Mouse (Mus musculus) intestine, embryonic 14.5 days (tissue): ENCODE measurements at regions not wholly inside any gene's neighbourhood (a gene's known extent, or its start where the extent isn't known, plus 50 kb on each side); places are given as distances from the start of the nearest gene placed in this dataset.

Experiments
- ATAC-seq: fragments of 200-750 bp; cut with Nextera tagmentation; replicated peaks from 2 replicates; pipeline ENCODE4 v1.8.0; 2017; ENCODE audit warnings: low read depth, moderate number of reproducible peaks, moderate TSS enrichment, moderate library complexity; ENCODE audit not compliant: low FRiP score, low TSS enrichment
- DNase-seq: peaks from one replicate; pipeline ENCODE4 v3.0.0-alpha.2; 2018; ENCODE audit warnings: low spot score
- H3K27ac ChIP-seq: fragments of 300-500 bp; sonication (generic); 2 replicates; pipeline ENCODE4 v1.5.1; 2014; ENCODE audit warnings: low read depth, mild to moderate bottlenecking, control low read depth
- H3K27me3 ChIP-seq: fragments of 300-500 bp; sonication (generic); replicated peaks from 2 replicates; pipeline ENCODE4 v1.6.1; 2014; ENCODE audit warnings: low read length, control low read depth; ENCODE audit not compliant: control insufficient read depth, insufficient read depth
- H3K36me3 ChIP-seq: fragments of 300-500 bp; sonication (generic); 2 replicates; pipeline ENCODE4 v1.6.1; 2014; ENCODE audit warnings: low read length, control low read depth; ENCODE audit not compliant: control insufficient read depth, insufficient read depth
- H3K4me1 ChIP-seq: fragments of 300-500 bp; sonication (generic); replicated peaks from 2 replicates; pipeline ENCODE4 v1.6.1; 2014; ENCODE audit warnings: low read length, control low read depth, mixed read lengths; ENCODE audit not compliant: control insufficient read depth, insufficient read depth
- H3K4me2 ChIP-seq: fragments of 300-500 bp; sonication (generic); 2 replicates; pipeline ENCODE4 v1.6.1; 2014; ENCODE audit warnings: low read length
- H3K4me3 ChIP-seq: fragments of 300-500 bp; sonication (generic); 2 replicates; pipeline ENCODE4 v1.5.1; 2014; ENCODE audit warnings: low read depth, low read length, control low read depth, mixed read lengths
- H3K9ac ChIP-seq: fragments of 300-500 bp; sonication (generic); 2 replicates; pipeline ENCODE4 v1.6.1; 2014; ENCODE audit warnings: mild to moderate bottlenecking, low read length
- H3K9me3 ChIP-seq: fragments of 300-500 bp; sonication (generic); 2 replicates; pipeline ENCODE4 v1.6.1; 2016; ENCODE audit warnings: low read length, control low read depth; ENCODE audit not compliant: control insufficient read depth
- WGBS: fragments of 180-500 bp; shearing (Covaris S2); extraction: QIAGEN DNeasy Blood & Tissue Kit; methylation state at CpG from one replicate; pipeline ENCODE4 v1.1.7; 2014; 5-methylcytosine and 5-hydroxymethylcytosine counted together

GRCm38 (mm10) chr16:25533206-25533580 is 150.4 kb upstream of the Trp63 start:
- Histone ChIP-seq H3K27ac (no peak overlapping the region), H3K27me3 (no peaks in the 10 kb centered on the region), H3K9me3 (no peaks in the 10 kb centered on the region), H3K4me2 (no peak overlapping the region), H3K4me3 (no peak overlapping the region), H3K4me1 (no peaks in the 10 kb centered on the region), H3K36me3 (no peaks in the 10 kb centered on the region), H3K9ac (no peak overlapping the region)
- DNase-seq = no peak
- no peak for ATAC-seq
- WGBS = 80% methylated on average over 4 of the region's 4 CpGs

- no peaks in the 10 kb centered on the region for H3K27me3 ChIP-seq
- WGBS = 81% methylated on average over 6 of the region's 6 CpGs
- H3K27ac ChIP-seq = no peak overlapping the region
- no peaks in the 10 kb centered on the region for H3K9me3 ChIP-seq
- DNase-seq (no peak), ATAC-seq (no peak)
- H3K9ac ChIP-seq = no peak overlapping the region
- H3K4me3 ChIP-seq = no peak overlapping the region
- no peaks in the 10 kb centered on the region for H3K4me1 ChIP-seq
- no peaks in the 10 kb centered on the region for H3K36me3 ChIP-seq
- no peak overlapping the region for H3K4me2 ChIP-seq
Observed at GRCm38 (mm10) chr16:25536550-25536949, 147.0 kb upstream of the Trp63 start.

GRCm38 (mm10) chr16:25549542-25550110 is 133.9 kb upstream of the Trp63 start:
- Histone ChIP-seq H3K27ac (no peak overlapping the region), H3K4me3 (no peak overlapping the region), H3K27me3 (no peaks in the 10 kb centered on the region), H3K36me3 (no peaks in the 10 kb centered on the region), H3K9me3 (no peaks in the 10 kb centered on the region), H3K4me2 (no peak overlapping the region), H3K9ac (no peak overlapping the region), H3K4me1 (no peaks in the 10 kb centered on the region)
- ATAC-seq = no peak
- WGBS = 81% methylated on average over 8 of the region's 8 CpGs
- no peak for DNase-seq

GRCm38 (mm10) chr16:25557181-25557580 is 126.4 kb upstream of the Trp63 start:
- Histone ChIP-seq H3K4me2 (no peak overlapping the region), H3K27ac (no peak overlapping the region), H3K36me3 (no peaks in the 10 kb centered on the region), H3K9ac (no peak overlapping the region), H3K4me1 (no peaks in the 10 kb centered on the region), H3K9me3 (no peaks in the 10 kb centered on the region), H3K4me3 (no peak overlapping the region), H3K27me3 (no peaks in the 10 kb centered on the region)
- WGBS = 74% methylated on average over 3 of the region's 3 CpGs
- no peak for DNase-seq
- ATAC-seq = no peak

GRCm38 (mm10) chr16:25580216-25580615 is 103.3 kb upstream of the Trp63 start:
- Histone ChIP-seq H3K4me1 (no peaks in the 10 kb centered on the region), H3K9ac (no peak overlapping the region), H3K9me3 (no peaks in the 10 kb centered on the region), H3K27me3 (no peaks in the 10 kb centered on the region), H3K4me2 (no peak overlapping the region), H3K27ac (no peak overlapping the region), H3K36me3 (no peaks in the 10 kb centered on the region), H3K4me3 (no peak overlapping the region)
- 81% methylated on average over 6 of the region's 6 CpGs for WGBS
- no peak for ATAC-seq
- no peak for DNase-seq

- Histone ChIP-seq H3K27me3 (no peaks in the 10 kb centered on the region), H3K4me1 (no peaks in the 10 kb centered on the region), H3K36me3 (no peaks in the 10 kb centered on the region), H3K27ac (no peak overlapping the region), H3K9me3 (no peaks in the 10 kb centered on the region), H3K4me2 (peak overlapping the region; percentile 28; the same call in 1 of the 2 replicates), H3K9ac (no peak overlapping the region), H3K4me3 (no peak overlapping the region)
- DNase-seq (no peak), ATAC-seq (peak; percentile 81)
- 55% methylated on average over 14 of the region's 14 CpGs for WGBS
Observed at GRCm38 (mm10) chr16:25584337-25585069, 99.1 kb upstream of the Trp63 start.

GRCm38 (mm10) chr16:25585070-25585454 is 98.5 kb upstream of the Trp63 start:
- peak; percentile 56 for DNase-seq
- Histone ChIP-seq H3K27me3 (no peaks in the 10 kb centered on the region), H3K27ac (no peak overlapping the region), H3K9me3 (no peaks in the 10 kb centered on the region), H3K4me1 (no peaks in the 10 kb centered on the region), H3K4me2 (peak overlapping the region; percentile 28; the same call in 1 of the 2 replicates), H3K36me3 (no peaks in the 10 kb centered on the region), H3K9ac (no peak overlapping the region), H3K4me3 (no peak overlapping the region)
- WGBS = 49% methylated on average over 7 of the region's 7 CpGs
- ATAC-seq = peak; percentile 36; the same call in 1 of the 2 replicates

- no peaks in the 10 kb centered on the region for H3K27me3 ChIP-seq
- DNase-seq (no peak), ATAC-seq (no peak)
- no peak overlapping the region for H3K9ac ChIP-seq
- 89% methylated on average over 3 of the region's 3 CpGs for WGBS
- H3K36me3 ChIP-seq = no peaks in the 10 kb centered on the region
- H3K9me3 ChIP-seq = no peaks in the 10 kb centered on the region
- H3K27ac ChIP-seq = no peak overlapping the region
- H3K4me1 ChIP-seq = no peaks in the 10 kb centered on the region
- H3K4me3 ChIP-seq = no peak overlapping the region
- H3K4me2 ChIP-seq = no peak overlapping the region
Observed at GRCm38 (mm10) chr16:25585953-25586352, 97.6 kb upstream of the Trp63 start.

- Histone ChIP-seq H3K9ac (no peak overlapping the region), H3K27me3 (no peaks in the 10 kb centered on the region), H3K4me2 (no peak overlapping the region), H3K27ac (no peak overlapping the region), H3K4me3 (no peak overlapping the region), H3K4me1 (no peaks in the 10 kb centered on the region), H3K36me3 (no peaks in the 10 kb centered on the region), H3K9me3 (no peaks in the 10 kb centered on the region)
- WGBS = 83% methylated on average over 10 of the region's 10 CpGs
- ATAC-seq (no peak), DNase-seq (no peak)
Observed at GRCm38 (mm10) chr16:25587879-25588347, 95.7 kb upstream of the Trp63 start.
